In genomic region chr7:132317036-132317541, GRCm38 (mm10) we compare ENCODE assay signal across 8 mouse cellular contexts. TPM values are rescaled to one million over a fixed set of nuclear protein-coding genes. Genes with fewer than 3 reads are reported as not detected.
DNase-seq lines count a peak whose midpoint lies in the region; ATAC-seq and TF ChIP-seq lines count a peak whose summit lies in the region.

Gene Chst15 (minus strand): TSS chr7:132317228.

- peak; percentile 36 for ATAC-seq in Patski
- ATAC-seq in erythroid progenitor cell, adult 5-6 weeks (replicated peaks; ENCODE audit: low FRiP score, poor library complexity, severe bottlenecking), result no peak

- no peaks in the 10 kb centered on the region for H3K36me3 ChIP-seq in macrophage (ENCODE audit: inconsistent target)

- H3K79me2 ChIP-seq in macrophage (ENCODE audit: inconsistent target), result no peaks in the 10 kb centered on the region

- no peak for DNase-seq in Patski (ENCODE audit: low read depth, low spot score)
- DNase-seq in cerebellum, adult 18-20 months, result peak; percentile 54 to 55
- DNase-seq in frontal cortex, postnatal 14 days (ENCODE audit: low spot score in 2 of 2), result peak; percentile 43 to 48
- peak; percentile 76 for DNase-seq in induced T-regulatory cell, adult 2 months (ENCODE audit: low read depth)
- DNase-seq in left cerebral cortex, adult 9 months (ENCODE audit: low spot score in 2 of 2), result peak; percentile 26 to 44
- peak; percentile 40 for DNase-seq in right cerebral cortex, postnatal 14 days

- WGBS in macrophage (ENCODE audit: missing documents), result 1% methylated on average over 34 of the region's 34 CpGs

- no peaks in the 10 kb centered on the region for H3K27me3 ChIP-seq in Patski

- H3K27ac ChIP-seq in macrophage, result no peak within 1 kb of the TSS

- CTCF ChIA-PET in Patski (lab: Charles Lee), result interaction anchor here (0.7 to 7.9 kb wide), 7 partner anchors 9 to 235 kb away, joined by 3 to 47 read pairs (median 4); no protein-coding TSS in a partner anchor

- no peak for TF ChIP-seq CTCF in Patski (IDR thresholded peaks at IDR 0.05)

- POLR2A ChIA-PET in Patski (lab: Charles Lee), result interaction anchor here (0.5 to 2.5 kb wide), 6 partner anchors 9 to 158 kb away, joined by 3 to 9 read pairs (median 4); no protein-coding TSS in a partner anchor

- in situ Hi-C loops in Patski (cut with MboI; ENCODE audit: low pct_unique_long_range_greater_than_20kb), result loop anchor here (5.0 kb wide), 2 partner anchors 90 to 155 kb away; no protein-coding TSS in a partner anchor

- peak within 1 kb of the TSS; percentile 36 for H3K4me3 ChIP-seq in macrophage (ENCODE audit: inconsistent target)

RNA-seq across cellular contexts. Expression of gene Chst15, which starts in this region (rescaled TPM):
- polyA plus RNA-seq in Patski (2021) (14.3 TPM), macrophage (2018) (0.67 to 4.4 TPM (median 2.9 TPM) in 3 replicates)
- total RNA-seq in macrophage (2018; cell fraction: chromatin; rRNA removed), result 10 to 100 TPM in 7 of 26 experiments, 1 to 10 TPM in 19; 2.7 to 14.2 (median 7.9) TPM
- total RNA-seq in macrophage (2018; cell fraction: cytosol; rRNA removed), result 1 to 10 TPM; 1.8 to 5.4 (median 3.7) TPM
- total RNA-seq in macrophage (2018; cell fraction: nucleus; rRNA removed), result 10 to 100 TPM in 7 of 26 experiments, 1 to 10 TPM in 19; 2.4 to 14.3 (median 8.3) TPM
- 7.9 and 8.0 TPM in 2 replicates for total RNA-seq in erythroid progenitor cell, adult 5-6 weeks (2015; ENCODE audit: low replicate concordance)
- 3.6 and 3.8 TPM in 2 replicates for total RNA-seq in erythroid progenitor cell, adult 5-6 weeks (2017; ENCODE audit: low replicate concordance)
